Mouse (Mus musculus): ENCODE data around the gene Cpa1. TPM values are rescaled to one million over a fixed set of nuclear protein-coding genes. Genes with fewer than 3 reads are reported as not detected.

The Cpa1 gene
- polyA plus RNA-seq, 1 experiment from 2014 or later, result 2.1 TPM

DNA sequence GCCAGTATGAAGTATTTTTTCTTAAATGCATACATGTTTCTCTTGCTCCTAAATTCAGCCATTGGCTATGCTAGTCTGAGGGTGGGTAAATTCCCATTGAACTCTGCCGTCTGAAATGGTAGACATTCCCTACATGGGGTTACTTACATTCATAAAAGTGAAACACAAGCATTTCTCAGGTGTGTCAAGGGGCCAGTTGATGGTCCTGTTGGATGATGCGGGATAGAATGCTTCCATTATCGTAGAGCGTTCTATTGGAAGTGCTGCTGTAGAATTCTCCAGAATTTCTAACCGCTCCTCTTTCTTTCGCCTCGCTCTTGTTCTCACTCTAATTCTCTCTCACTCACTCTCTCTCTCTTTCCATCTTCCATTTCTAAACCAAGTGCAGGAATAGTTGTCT, 28.3 kb upstream of the Cpa1 start, which contains the start of gene Cpa5:
Gene Cpa5, plus strand, starts transcription at position 301 of the 400 bp plus-strand sequence.
- Histone ChIP-seq H3K9me3 (no peaks in the 10 kb centered on the region), H3K27ac (replicated peaks) (no peak within 1 kb of the TSS), H3K9ac (no peak within 1 kb of the TSS), H3K4me3 (no peak within 1 kb of the TSS), H3K4me1 (peaks cover 2% of the 10 kb centered on the region), H3K36me3 (no peaks in the 10 kb centered on the region), H3K27me3 (replicated peaks) (no peaks in the 10 kb centered on the region), H3K4me2 (no peak within 1 kb of the TSS)
- no peak for ATAC-seq (ENCODE audit: extremely low read depth, insufficient number of reproducible peaks, low FRiP score, low TSS enrichment)
- WGBS, result 94% methylated on average over 7 of the region's 7 CpGs

DNA sequence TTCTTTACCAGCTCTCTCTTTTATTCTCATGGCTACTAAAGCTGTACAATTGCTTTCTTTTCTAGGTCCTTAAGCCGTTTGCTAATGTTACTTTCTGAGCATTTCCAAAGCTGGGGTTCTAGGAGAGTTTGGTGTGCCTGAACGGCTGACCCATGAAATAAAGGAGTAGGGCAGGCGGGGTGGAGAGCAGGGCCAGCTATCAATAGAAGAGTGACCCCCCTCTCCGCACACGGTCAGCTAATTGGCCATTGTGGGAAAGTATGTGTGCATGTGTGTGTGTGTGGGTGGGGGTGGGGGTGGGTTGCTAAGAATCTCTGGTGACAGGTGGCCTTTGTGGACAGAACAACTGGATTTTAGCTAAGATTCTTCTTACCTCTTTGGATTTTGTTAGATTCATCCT, 27.8 kb upstream of the Cpa1 start:
- no peak overlapping the region for H3K4me3 ChIP-seq
- no peaks in the 10 kb centered on the region for H3K36me3 ChIP-seq
- no peak overlapping the region for H3K9ac ChIP-seq
- peaks cover 6% of the 10 kb centered on the region for H3K4me1 ChIP-seq
- 77% methylated on average over 5 of the region's 5 CpGs for WGBS
- H3K27ac ChIP-seq (replicated peaks), result no peak overlapping the region
- ATAC-seq (ENCODE audit: extremely low read depth, insufficient number of reproducible peaks, low FRiP score, low TSS enrichment), result no peak
- no peak overlapping the region for H3K4me2 ChIP-seq
- H3K27me3 ChIP-seq (replicated peaks), result no peaks in the 10 kb centered on the region
- H3K9me3 ChIP-seq, result no peaks in the 10 kb centered on the region

DNA sequence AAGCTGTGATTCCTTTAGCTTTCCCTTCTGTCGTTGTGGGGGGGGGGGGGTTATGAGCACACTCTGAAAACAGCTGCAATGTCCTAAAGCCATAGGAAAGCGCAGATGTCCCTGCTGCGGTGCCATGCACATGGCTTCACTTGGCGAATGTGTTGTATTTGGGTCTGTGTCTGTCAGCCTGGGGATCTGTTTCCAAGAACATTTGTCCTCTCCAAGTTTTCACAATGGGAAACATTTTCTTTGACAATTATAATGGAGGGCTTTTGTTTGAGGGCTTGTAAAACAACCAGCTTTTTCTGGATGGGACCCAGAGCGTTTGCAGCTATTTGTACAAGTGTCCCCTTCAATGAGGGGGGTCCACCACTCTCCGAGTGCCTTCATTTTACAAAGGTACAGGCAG, 24.8 kb upstream of the Cpa1 start:
- H3K27ac ChIP-seq (replicated peaks), result no peak overlapping the region
- H3K9ac ChIP-seq, result no peak overlapping the region
- WGBS, result 73% methylated on average over 6 of the region's 6 CpGs
- no peaks in the 10 kb centered on the region for H3K36me3 ChIP-seq
- H3K4me1 ChIP-seq, result peaks cover 36% of the 10 kb centered on the region
- H3K4me3 ChIP-seq, result no peak overlapping the region
- no peak overlapping the region for H3K4me2 ChIP-seq
- ATAC-seq (ENCODE audit: extremely low read depth, insufficient number of reproducible peaks, low FRiP score, low TSS enrichment), result no peak
- no peaks in the 10 kb centered on the region for H3K27me3 ChIP-seq (replicated peaks)
- no peaks in the 10 kb centered on the region for H3K9me3 ChIP-seq

GRCm38 (mm10) chr6:30615741-30616140, 23.3 kb upstream of the Cpa1 start:
- H3K9ac ChIP-seq, result 0 out of 2 replicates have a peak overlapping the region, but pooled peaks have one; percentile 37
- no peak overlapping the region for H3K4me3 ChIP-seq
- H3K4me1 ChIP-seq, result peaks cover 50% of the 10 kb centered on the region
- WGBS, result 32% methylated on average over 4 of the region's 4 CpGs
- no peak overlapping the region for H3K4me2 ChIP-seq
- no peak overlapping the region for H3K27ac ChIP-seq (replicated peaks)
- ATAC-seq (ENCODE audit: extremely low read depth, insufficient number of reproducible peaks, low FRiP score, low TSS enrichment), result no peak
- no peaks in the 10 kb centered on the region for H3K27me3 ChIP-seq (replicated peaks)
- H3K9me3 ChIP-seq, result no peaks in the 10 kb centered on the region
- no peaks in the 10 kb centered on the region for H3K36me3 ChIP-seq

DNA sequence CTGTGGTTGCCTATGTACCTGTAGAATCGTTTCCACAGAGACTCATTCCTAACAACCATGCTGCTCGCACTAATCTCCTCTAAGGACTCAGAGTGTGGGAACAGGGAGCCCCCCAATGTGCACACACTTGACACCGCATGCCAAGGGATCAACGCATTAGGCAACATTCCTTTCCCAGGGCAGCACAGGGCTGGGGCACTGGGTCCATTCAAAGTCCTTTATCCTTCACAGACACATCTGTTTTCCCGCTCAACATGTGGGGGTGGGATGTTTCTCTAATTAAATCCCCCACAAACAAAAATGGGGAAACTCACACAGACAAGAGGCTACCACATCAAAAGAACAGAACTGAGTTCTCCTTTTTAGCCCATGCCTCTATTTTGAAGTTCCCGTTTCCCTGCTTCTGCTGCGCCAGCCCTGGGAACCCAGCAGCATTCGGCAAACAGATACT, 22.5 kb upstream of the Cpa1 start:
- Histone ChIP-seq H3K9ac (peak overlapping the region; percentile 57), H3K4me1 (peaks cover 57% of the 10 kb centered on the region), H3K27me3 (replicated peaks) (no peaks in the 10 kb centered on the region), H3K27ac (replicated peaks) (peak overlapping the region; percentile 63), H3K36me3 (no peaks in the 10 kb centered on the region), H3K9me3 (no peaks in the 10 kb centered on the region), H3K4me3 (0 out of 2 replicates have a peak overlapping the region, but pooled peaks have one; percentile 2), H3K4me2 (peak overlapping the region; percentile 36)
- WGBS, result 12% methylated on average over 8 of the region's 8 CpGs
- no peak for ATAC-seq (ENCODE audit: extremely low read depth, insufficient number of reproducible peaks, low FRiP score, low TSS enrichment)

- Histone ChIP-seq H3K4me2 (peak overlapping the region; percentile 59), H3K27me3 (replicated peaks) (no peaks in the 10 kb centered on the region), H3K9me3 (no peaks in the 10 kb centered on the region), H3K4me1 (peaks cover 65% of the 10 kb centered on the region), H3K4me3 (peak overlapping the region; percentile 29), H3K9ac (peak overlapping the region; percentile 70), H3K36me3 (no peaks in the 10 kb centered on the region), H3K27ac (replicated peaks) (peak overlapping the region; percentile 63)
- no peak for ATAC-seq (ENCODE audit: extremely low read depth, insufficient number of reproducible peaks, low FRiP score, low TSS enrichment)
- 14% methylated on average over 13 of the region's 13 CpGs for WGBS
Observed at GRCm38 (mm10) chr6:30617020-30617958, 21.7 kb upstream of the Cpa1 start.

- 15% methylated on average over 18 of the region's 18 CpGs for WGBS
- Histone ChIP-seq H3K9me3 (no peaks in the 10 kb centered on the region), H3K27ac (replicated peaks) (peak overlapping the region; percentile 63), H3K4me2 (peak overlapping the region; percentile 59), H3K9ac (peak overlapping the region; percentile 70), H3K4me1 (peaks cover 73% of the 10 kb centered on the region), H3K27me3 (replicated peaks) (no peaks in the 10 kb centered on the region), H3K4me3 (peak overlapping the region; percentile 29), H3K36me3 (no peaks in the 10 kb centered on the region)
- no peak for ATAC-seq (ENCODE audit: extremely low read depth, insufficient number of reproducible peaks, low FRiP score, low TSS enrichment)
Observed at GRCm38 (mm10) chr6:30617959-30618590, 20.9 kb upstream of the Cpa1 start.

DNA sequence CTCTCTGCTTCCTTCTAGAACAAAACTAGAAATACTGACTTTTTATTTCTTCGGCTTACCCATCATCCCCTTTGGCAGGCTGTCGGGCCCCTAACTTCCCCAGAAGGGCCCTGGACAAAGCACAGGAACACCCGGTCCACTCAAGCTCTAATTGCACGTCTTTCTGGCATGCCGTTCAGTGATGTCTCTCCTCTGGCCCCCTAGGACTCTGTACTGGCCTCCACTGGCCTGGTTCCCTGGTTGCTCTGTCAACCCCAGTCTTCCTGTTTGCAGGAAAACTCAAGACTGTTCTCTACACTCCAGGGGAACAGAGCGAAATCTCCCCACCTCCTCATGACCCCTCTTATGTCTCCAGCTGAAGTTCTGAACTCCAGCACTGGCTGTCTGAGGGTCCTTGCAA, 20.3 kb upstream of the Cpa1 start:
- H3K4me1 ChIP-seq, result peaks cover 77% of the 10 kb centered on the region
- no peaks in the 10 kb centered on the region for H3K36me3 ChIP-seq
- WGBS, result 44% methylated on average over 6 of the region's 6 CpGs
- no peaks in the 10 kb centered on the region for H3K9me3 ChIP-seq
- H3K4me2 ChIP-seq, result no peak overlapping the region
- no peaks in the 10 kb centered on the region for H3K27me3 ChIP-seq (replicated peaks)
- H3K27ac ChIP-seq (replicated peaks), result peak overlapping the region; percentile 63
- H3K4me3 ChIP-seq, result no peak overlapping the region
- H3K9ac ChIP-seq, result peak overlapping the region; percentile 70
- ATAC-seq (ENCODE audit: extremely low read depth, insufficient number of reproducible peaks, low FRiP score, low TSS enrichment), result no peak

DNA sequence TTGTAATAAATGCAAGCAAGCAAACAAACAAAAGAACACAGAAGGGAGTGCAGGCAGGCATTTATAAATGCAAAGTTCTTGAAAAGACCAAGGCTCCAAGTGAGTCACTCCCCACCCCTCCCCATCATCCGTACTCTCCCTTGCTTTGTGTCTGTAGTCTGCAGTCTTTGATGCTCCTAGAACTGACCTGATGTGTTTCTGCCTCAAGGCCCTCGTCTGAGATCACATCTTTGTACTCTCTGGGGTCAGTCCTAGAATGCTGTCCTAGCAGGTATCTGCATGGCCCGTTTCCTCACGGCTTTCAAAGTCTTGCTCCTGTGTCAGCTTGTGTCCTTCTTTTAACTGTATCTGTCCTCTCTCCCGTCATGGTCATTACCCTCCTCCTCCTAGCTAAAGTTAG, 19.4 kb upstream of the Cpa1 start:
- 71% methylated on average over 5 of the region's 5 CpGs for WGBS
- Histone ChIP-seq H3K4me1 (peaks cover 85% of the 10 kb centered on the region), H3K27me3 (replicated peaks) (no peaks in the 10 kb centered on the region), H3K27ac (replicated peaks) (peak overlapping the region; percentile 63; the same call in 1 of the 2 replicates), H3K9me3 (no peaks in the 10 kb centered on the region), H3K4me3 (no peak overlapping the region), H3K36me3 (no peaks in the 10 kb centered on the region), H3K4me2 (no peak overlapping the region), H3K9ac (no peak overlapping the region)
- ATAC-seq (ENCODE audit: extremely low read depth, insufficient number of reproducible peaks, low FRiP score, low TSS enrichment), result no peak

GRCm38 (mm10) chr6:30620591-30620990, 18.4 kb upstream of the Cpa1 start:
- ATAC-seq (ENCODE audit: extremely low read depth, insufficient number of reproducible peaks, low FRiP score, low TSS enrichment), result no peak
- H3K9me3 ChIP-seq, result no peaks in the 10 kb centered on the region
- H3K4me3 ChIP-seq, result no peak overlapping the region
- H3K4me2 ChIP-seq, result no peak overlapping the region
- peaks cover 92% of the 10 kb centered on the region for H3K4me1 ChIP-seq
- 0 out of 2 replicates have a peak overlapping the region, but pooled peaks have one; percentile 44 for H3K9ac ChIP-seq
- no peaks in the 10 kb centered on the region for H3K36me3 ChIP-seq
- no peaks in the 10 kb centered on the region for H3K27me3 ChIP-seq (replicated peaks)
- peak overlapping the region; percentile 92 for H3K27ac ChIP-seq (replicated peaks)
- 70% methylated on average over 4 of the region's 4 CpGs for WGBS

DNA sequence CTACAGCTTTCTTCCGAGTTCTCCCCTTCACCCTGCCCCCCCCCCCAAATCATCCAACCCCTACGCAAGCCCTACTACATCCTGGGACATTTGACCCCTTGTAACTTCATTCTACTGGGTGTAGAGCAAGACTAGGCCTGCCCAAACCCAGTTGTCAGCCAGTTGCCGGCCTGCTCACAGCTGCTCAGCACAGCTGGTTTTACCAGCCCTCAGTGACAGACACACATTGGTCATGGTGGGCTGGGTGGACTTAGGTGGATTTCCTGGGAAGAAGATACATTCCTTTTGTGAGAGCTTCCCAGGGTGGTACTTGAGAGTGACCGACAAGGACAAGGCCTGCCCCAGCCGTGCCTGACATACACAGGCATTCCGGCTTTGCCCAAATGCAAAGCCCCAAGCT, 18.0 kb upstream of the Cpa1 start:
- H3K36me3 ChIP-seq, result no peaks in the 10 kb centered on the region
- no peak for ATAC-seq (ENCODE audit: extremely low read depth, insufficient number of reproducible peaks, low FRiP score, low TSS enrichment)
- H3K4me3 ChIP-seq, result no peak overlapping the region
- H3K4me2 ChIP-seq, result no peak overlapping the region
- peak overlapping the region; percentile 92 for H3K27ac ChIP-seq (replicated peaks)
- H3K4me1 ChIP-seq, result peaks cover 88% of the 10 kb centered on the region
- WGBS, result 68% methylated on average over 6 of the region's 6 CpGs
- no peaks in the 10 kb centered on the region for H3K27me3 ChIP-seq (replicated peaks)
- H3K9me3 ChIP-seq, result no peaks in the 10 kb centered on the region
- H3K9ac ChIP-seq, result 0 out of 2 replicates have a peak overlapping the region, but pooled peaks have one; percentile 44
